Mouse (Mus musculus) embryonic facial prominence, embryonic 14.5 days (tissue): ENCODE results near the gene Usp34. TPM values are rescaled to one million over a fixed set of nuclear protein-coding genes. Genes with fewer than 3 reads are reported as not detected.
"Not testable (repeated sequence)": the region's sequence is repeated elsewhere in the genome, so short reads cannot be mapped to it uniquely, and the experiment has no call there.

Source experiments
- ATAC-seq: fragments of 200-750 bp; cut with Nextera tagmentation; 2 replicates; pipeline ENCODE4 v1.8.0; 2017; ENCODE audit warnings: low read depth, moderate number of reproducible peaks, moderate TSS enrichment
- DNase-seq: peaks from one replicate; pipeline ENCODE4 v3.0.0-alpha.2; 2015; ENCODE audit warnings: low spot score
- H3K27ac ChIP-seq: fragments of 300-500 bp; sonication (generic); replicated peaks from 2 replicates; pipeline ENCODE4 v1.5.1; 2014; ENCODE audit warnings: low read depth, mild to moderate bottlenecking, low read length, moderate library complexity
- H3K27me3 ChIP-seq: fragments of 300-500 bp; sonication (generic); replicated peaks from 2 replicates; pipeline ENCODE4 v1.6.1; 2014; ENCODE audit warnings: low read length; ENCODE audit not compliant: control insufficient read depth, insufficient read depth
- H3K36me3 ChIP-seq: fragments of 300-500 bp; sonication (generic); 2 replicates; pipeline ENCODE4 v1.6.1; 2014; ENCODE audit warnings: low read length, mixed read lengths; ENCODE audit not compliant: control insufficient read depth, insufficient read depth
- H3K4me1 ChIP-seq: fragments of 300-500 bp; sonication (generic); 2 replicates; pipeline ENCODE4 v1.6.1; 2014; ENCODE audit warnings: antibody characterized with exemption, low read length; ENCODE audit not compliant: control insufficient read depth, insufficient read depth
- H3K4me2 ChIP-seq: fragments of 300-500 bp; sonication (generic); 2 replicates; pipeline ENCODE4 v1.6.1; 2014; ENCODE audit warnings: low read depth, mild to moderate bottlenecking, low read length, moderate library complexity, mixed read lengths
- H3K4me3 ChIP-seq: fragments of 300-500 bp; sonication (generic); 2 replicates; pipeline ENCODE4 v1.5.1; 2014; ENCODE audit warnings: low read depth, mild to moderate bottlenecking, low read length
- H3K9ac ChIP-seq: fragments of 300-500 bp; sonication (generic); 2 replicates; pipeline ENCODE4 v1.6.1; 2014; ENCODE audit warnings: low read depth, mild to moderate bottlenecking, low read length, moderate library complexity, mixed read lengths
- H3K9me3 ChIP-seq: fragments of 300-500 bp; sonication (generic); 2 replicates; pipeline ENCODE4 v1.6.1; 2016; ENCODE audit warnings: low read length; ENCODE audit not compliant: control insufficient read depth
- WGBS: fragments of 180-500 bp; shearing (Covaris S2); extraction: QIAGEN DNeasy Blood & Tissue Kit; methylation state at CpG from one replicate; pipeline ENCODE4 v1.1.7; 2014; 5-methylcytosine and 5-hydroxymethylcytosine counted together
- polyA plus RNA-seq: library from polyadenylated mRNA; unstranded; fragments of >200 nt; fragmentation: Nextera tagmentation; extraction: Ambion mirVana; gene quantifications from 2 replicates; pipeline ENCODE4 v1.2.1, GENCODE M21; 2014

Gene Usp34
- polyA plus RNA-seq, 1 experiment from 2014 or later: 40.6 TPM

DNA sequence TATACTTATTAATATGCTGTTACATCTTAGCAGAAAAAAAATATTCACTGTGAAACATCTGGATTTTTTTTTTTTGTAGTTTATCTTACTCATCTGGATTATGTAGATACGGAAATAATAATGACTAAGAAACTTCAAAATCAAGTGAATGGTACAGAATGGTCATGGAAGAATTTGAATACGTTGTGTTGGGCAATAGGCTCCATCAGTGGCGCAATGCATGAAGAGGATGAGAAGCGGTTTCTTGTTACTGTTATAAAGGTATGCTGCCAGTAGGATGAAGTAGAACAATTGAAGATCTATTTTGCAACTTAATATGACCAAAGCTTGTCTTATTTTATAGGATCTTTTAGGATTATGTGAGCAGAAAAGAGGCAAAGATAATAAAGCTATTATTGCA lies 22.2 kb upstream of the Usp34 start:
- no peak overlapping the region for H3K4me2 ChIP-seq
- no peak overlapping the region for H3K9ac ChIP-seq
- no peaks in the 10 kb centered on the region for H3K4me1 ChIP-seq
- DNase-seq: no peak
- no peaks in the 10 kb centered on the region for H3K9me3 ChIP-seq
- WGBS: 93% methylated on average over 4 of the region's 4 CpGs
- no peak overlapping the region for H3K4me3 ChIP-seq
- H3K27me3 ChIP-seq: no peaks in the 10 kb centered on the region
- H3K27ac ChIP-seq: no peak overlapping the region
- H3K36me3 ChIP-seq: peaks cover 96% of the 10 kb centered on the region
- no peak for ATAC-seq

DNA sequence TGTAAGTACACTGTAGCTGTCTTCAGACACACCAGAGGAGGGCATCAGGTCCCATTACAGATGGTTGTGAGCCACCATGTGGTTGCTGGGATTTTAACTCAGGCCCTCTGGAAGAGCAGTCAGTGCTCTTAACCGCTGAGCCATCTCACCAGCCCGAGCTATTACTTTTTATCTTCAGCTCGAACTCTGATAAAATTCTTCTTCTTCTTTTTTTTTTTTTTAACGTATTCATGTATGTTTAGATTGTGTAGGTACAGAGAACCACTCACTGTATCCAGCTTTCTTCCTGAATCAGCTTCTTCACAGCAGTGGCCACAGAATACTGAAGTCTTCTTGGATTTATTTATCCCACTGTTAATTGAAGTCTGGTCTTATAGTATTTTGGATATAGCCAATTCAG lies 17.8 kb upstream of the Usp34 start:
- not testable (repeated sequence) for ATAC-seq, H3K27ac ChIP-seq, H3K27me3 ChIP-seq, H3K4me1 ChIP-seq, H3K9me3 ChIP-seq, H3K4me2 ChIP-seq, H3K4me3 ChIP-seq, H3K9ac ChIP-seq, DNase-seq
- peaks cover 96% of the 10 kb centered on the region for H3K36me3 ChIP-seq
- 90% methylated on average over 4 of the region's 4 CpGs for WGBS

DNA sequence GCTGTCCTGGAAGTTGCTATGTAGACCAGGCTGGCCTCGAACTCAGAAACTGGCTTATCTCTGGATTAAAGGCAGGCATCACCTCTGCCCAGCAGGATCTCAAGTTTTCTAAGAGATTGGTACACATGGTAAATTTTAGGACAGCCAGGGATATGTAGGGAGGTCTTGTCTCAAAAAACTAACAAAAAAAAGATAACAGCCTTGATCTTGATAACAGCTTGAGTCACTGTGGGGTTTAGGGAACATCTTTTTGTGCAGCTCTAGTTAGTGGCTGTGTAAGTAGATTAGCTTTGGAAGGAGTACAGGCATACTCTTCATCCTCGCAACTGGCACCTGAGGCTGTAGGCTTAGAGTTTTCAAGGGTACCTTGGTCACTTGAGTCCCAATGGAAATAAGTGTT lies 9.3 kb upstream of the Usp34 start:
- Histone ChIP-seq H3K9me3 (no peaks in the 10 kb centered on the region), H3K4me1 (no peaks in the 10 kb centered on the region), H3K4me3 (no peak overlapping the region), H3K27ac (no peak overlapping the region), H3K4me2 (no peak overlapping the region), H3K27me3 (no peaks in the 10 kb centered on the region), H3K36me3 (peaks cover 67% of the 10 kb centered on the region), H3K9ac (no peak overlapping the region)
- no peak for DNase-seq
- ATAC-seq: no peak
- 93% methylated on average over 2 of the region's 2 CpGs for WGBS

DNA sequence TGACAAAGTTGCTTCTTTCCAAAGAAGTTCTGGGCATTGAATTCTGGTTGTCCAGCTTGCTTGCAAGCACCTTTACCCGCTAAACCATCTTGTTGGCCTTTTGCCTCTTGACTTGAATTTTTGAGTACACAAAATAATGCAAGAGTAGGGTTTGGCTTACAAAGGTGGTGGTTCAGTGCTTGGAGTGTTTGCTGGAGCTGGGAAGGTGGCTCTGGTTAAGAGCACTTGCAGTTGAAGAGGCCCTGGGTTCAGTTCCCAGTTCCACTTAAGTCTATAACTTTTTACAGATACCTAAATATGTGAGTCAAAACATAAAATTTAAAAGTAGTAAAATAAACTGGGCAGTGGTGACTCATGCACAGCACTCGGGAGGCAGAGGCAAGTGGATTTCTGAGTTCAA lies 8.4 kb upstream of the Usp34 start:
- 92% methylated on average over 2 of the region's 2 CpGs for WGBS
- H3K36me3 ChIP-seq: peaks cover 58% of the 10 kb centered on the region
- ATAC-seq: no peak
- no peaks in the 10 kb centered on the region for H3K4me1 ChIP-seq
- H3K4me2 ChIP-seq: no peak overlapping the region
- H3K27me3 ChIP-seq: no peaks in the 10 kb centered on the region
- H3K4me3 ChIP-seq: no peak overlapping the region
- no peaks in the 10 kb centered on the region for H3K9me3 ChIP-seq
- no peak overlapping the region for H3K27ac ChIP-seq
- no peak for DNase-seq
- no peak overlapping the region for H3K9ac ChIP-seq

DNA sequence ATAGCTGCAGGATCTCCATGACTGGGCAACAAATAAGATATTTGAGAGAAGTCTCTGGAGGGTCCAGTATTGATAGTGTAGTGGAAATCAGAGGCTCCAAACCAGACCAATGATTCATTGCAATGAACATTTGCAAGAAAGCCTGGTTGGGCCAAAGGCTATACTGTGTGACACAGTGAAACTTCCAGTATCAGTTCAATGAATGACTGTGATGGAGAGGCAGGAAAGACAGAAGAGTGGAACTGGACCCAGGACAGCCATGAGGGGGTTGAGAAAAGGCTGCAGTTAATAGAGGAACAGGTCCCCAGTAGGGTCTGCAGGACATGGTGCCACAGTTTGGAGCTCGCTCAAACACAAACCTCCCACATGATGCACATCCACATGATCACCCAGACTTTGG lies 6.8 kb upstream of the Usp34 start:
- no peak overlapping the region for H3K9ac ChIP-seq

DNA sequence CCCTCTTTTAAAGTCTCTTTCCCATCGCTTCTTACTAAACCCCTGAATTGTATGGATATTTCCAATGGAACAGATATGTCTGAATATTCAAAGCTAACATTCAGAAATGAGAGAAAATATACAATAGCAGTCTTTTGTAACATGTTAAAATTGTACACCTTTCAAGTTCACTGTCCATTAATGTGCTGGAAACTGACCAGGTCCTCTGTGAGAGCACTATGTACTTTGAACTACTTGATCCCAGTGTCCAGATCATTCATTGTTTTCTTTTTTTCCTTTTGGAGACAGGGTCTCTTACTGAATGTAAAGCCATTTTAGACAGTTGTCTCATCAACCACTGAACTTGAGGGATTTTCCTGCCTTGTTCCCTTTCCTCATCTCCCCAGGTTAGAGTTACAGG lies 3.6 kb upstream of the Usp34 start:
- Histone ChIP-seq H3K27ac (no peak overlapping the region), H3K4me1 (peaks cover under 1% of the 10 kb centered on the region; the same call in 1 of the 2 replicates), H3K9ac (no peak overlapping the region), H3K36me3 (peaks cover 12% of the 10 kb centered on the region; the same call in 1 of the 2 replicates), H3K4me2 (no peak overlapping the region), H3K27me3 (no peaks in the 10 kb centered on the region), H3K4me3 (no peak overlapping the region), H3K9me3 (no peaks in the 10 kb centered on the region)
- WGBS: 80% methylated on average over 1 of the region's 1 CpGs
- ATAC-seq (no peak), DNase-seq (no peak)

More for the DNA sequence above, 6.8 kb upstream of the Usp34 start:
- H3K27me3 ChIP-seq: no peaks in the 10 kb centered on the region
- H3K4me2 ChIP-seq: no peak overlapping the region
- no peak overlapping the region for H3K4me3 ChIP-seq
- DNase-seq: no peak
- ATAC-seq: no peak
- no peak overlapping the region for H3K27ac ChIP-seq
- 100% methylated on average over 1 of the region's 1 CpGs for WGBS
- H3K36me3 ChIP-seq: peaks cover 42% of the 10 kb centered on the region
- H3K9me3 ChIP-seq: no peaks in the 10 kb centered on the region
- no peaks in the 10 kb centered on the region for H3K4me1 ChIP-seq

DNA sequence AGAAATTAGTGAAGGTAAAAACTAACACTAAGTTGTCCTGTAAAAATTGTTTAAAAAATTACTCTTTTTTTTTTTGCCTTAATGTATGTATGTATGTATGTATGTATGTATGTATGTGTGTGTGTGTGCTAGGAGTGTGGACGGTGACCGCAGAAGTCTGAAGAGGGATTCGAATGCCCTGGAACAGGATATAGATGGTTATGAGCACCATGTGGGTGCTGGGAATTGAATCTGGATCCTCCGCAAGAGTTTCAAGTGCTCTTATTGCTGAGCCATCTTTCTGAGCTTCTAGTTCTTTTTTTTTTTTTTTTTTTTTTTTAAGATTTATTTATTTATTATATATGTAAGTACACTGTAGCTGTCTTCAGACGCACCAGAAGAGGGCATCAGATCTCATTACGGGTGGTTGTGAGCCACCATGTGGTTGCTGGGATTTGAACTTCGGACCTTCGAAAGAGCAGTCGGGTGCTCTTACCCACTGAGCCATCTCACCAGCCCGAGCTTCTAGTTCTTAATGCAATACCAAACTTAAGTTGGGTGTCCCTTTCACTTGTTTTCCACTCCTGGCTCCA lies 1.5 kb upstream of the Usp34 start:
- Histone ChIP-seq H3K4me2 (peak overlapping the region; percentile 62), H3K4me3 (peak overlapping the region; percentile 97), H3K27ac (peak overlapping the region; percentile 99), H3K9ac (peak overlapping the region; percentile 94)
- not testable (repeated sequence) for H3K27me3 ChIP-seq, H3K36me3 ChIP-seq, H3K9me3 ChIP-seq, DNase-seq, H3K4me1 ChIP-seq, ATAC-seq
- 39% methylated on average over 8 of the region's 10 CpGs for WGBS

DNA sequence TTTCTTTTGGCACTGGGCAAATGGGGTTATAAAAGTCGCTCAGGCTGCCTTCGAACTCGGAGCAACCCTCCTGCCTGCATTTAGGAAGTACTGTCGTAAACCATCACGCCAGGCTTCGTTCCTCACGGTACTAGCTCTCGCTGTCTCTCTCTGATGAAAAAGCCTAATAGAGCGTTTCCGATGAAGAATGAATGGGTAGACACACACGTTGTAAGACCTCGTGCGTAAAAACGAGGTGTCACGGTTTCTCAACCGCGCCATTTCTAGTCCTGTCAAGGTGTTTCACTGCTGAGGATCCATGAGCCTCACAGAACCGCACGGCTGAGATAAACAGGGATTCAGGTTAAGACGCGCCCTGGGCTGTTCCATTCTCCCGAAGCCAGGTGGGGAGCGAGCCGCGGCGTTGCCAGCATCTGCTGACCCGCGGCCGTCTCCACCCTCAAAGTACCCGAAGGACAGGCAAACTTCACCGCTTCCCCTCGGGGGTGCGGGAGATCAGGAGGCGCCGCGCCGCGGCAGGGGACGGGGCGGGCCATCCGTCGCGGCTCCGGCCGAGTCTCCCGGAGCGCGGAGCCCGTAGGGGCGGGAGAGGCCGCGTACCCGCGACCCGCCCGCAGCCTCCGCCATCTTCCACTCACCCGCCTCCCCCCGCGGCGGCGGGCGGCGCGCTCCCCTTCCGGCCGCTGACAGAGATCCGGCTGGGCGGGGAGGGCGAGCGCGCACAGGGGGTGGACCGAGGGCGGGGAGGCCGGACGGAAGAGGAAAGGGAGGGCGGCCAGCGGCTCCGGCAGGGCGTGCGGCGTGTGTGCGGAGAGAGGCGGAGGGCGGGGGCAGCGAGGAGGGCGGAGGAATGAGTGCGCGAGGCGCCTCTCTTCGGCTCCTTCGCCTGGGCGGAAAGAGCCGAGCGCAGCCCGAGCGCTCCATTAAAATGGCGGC lies 754 bp upstream of the Usp34 start:
- 0 out of 2 replicates have a peak, but pooled peaks cover 2% of the 10 kb centered on the region for H3K36me3 ChIP-seq
- peak overlapping the region; percentile 62 for H3K4me2 ChIP-seq
- DNase-seq: peak; percentile 98
- no peaks in the 10 kb centered on the region for H3K9me3 ChIP-seq
- peak overlapping the region; percentile 97 for H3K4me3 ChIP-seq
- peak overlapping the region; percentile 99 for H3K27ac ChIP-seq
- peaks cover 8% of the 10 kb centered on the region for H3K4me1 ChIP-seq
- peak; percentile 97 for ATAC-seq
- peak overlapping the region; percentile 94 for H3K9ac ChIP-seq
- under 1% methylated on average over 38 of the region's 98 CpGs for WGBS
- no peaks in the 10 kb centered on the region for H3K27me3 ChIP-seq
